Mouse (Mus musculus) midbrain, embryonic 16.5 days (tissue): ENCODE data around the gene Gm21746. TPM values are rescaled to one million over a fixed set of nuclear protein-coding genes. Genes with fewer than 3 reads are reported as not detected.
"Not testable (repeated sequence)": the region's sequence is repeated elsewhere in the genome, so short reads cannot be mapped to it uniquely, and the experiment has no call there.

Source experiments
- ATAC-seq: fragments of 200-750 bp; cut with Nextera tagmentation; 2 replicates; pipeline ENCODE4 v1.8.0; 2017; ENCODE audit warnings: moderate TSS enrichment
- H3K27ac ChIP-seq: fragments of 300-500 bp; sonication (generic); 2 replicates; pipeline ENCODE4 v1.5.1; 2014; ENCODE audit warnings: mild to moderate bottlenecking, low read length, mixed read lengths
- H3K27me3 ChIP-seq: fragments of 300-500 bp; sonication (generic); 2 replicates; pipeline ENCODE4 v1.6.1; 2014; ENCODE audit warnings: low read depth, low read length, mixed read lengths; ENCODE audit not compliant: control insufficient read depth, insufficient read depth
- H3K36me3 ChIP-seq: fragments of 300-500 bp; sonication (generic); 2 replicates; pipeline ENCODE4 v1.6.1; 2014; ENCODE audit warnings: mild to moderate bottlenecking, low read length, moderate library complexity, mixed read lengths; ENCODE audit not compliant: control insufficient read depth, insufficient read depth
- H3K4me1 ChIP-seq: fragments of 300-500 bp; sonication (generic); 2 replicates; pipeline ENCODE4 v1.6.1; 2014; ENCODE audit warnings: mild to moderate bottlenecking, low read length, mixed read lengths; ENCODE audit not compliant: control insufficient read depth, insufficient read depth
- H3K4me2 ChIP-seq: fragments of 300-500 bp; sonication (generic); 2 replicates; pipeline ENCODE4 v1.6.1; 2014; ENCODE audit warnings: mild to moderate bottlenecking, low read length, mixed read lengths
- H3K4me3 ChIP-seq: fragments of 300-500 bp; sonication (generic); 2 replicates; pipeline ENCODE4 v1.5.1; 2014; ENCODE audit warnings: low read depth, mild to moderate bottlenecking, low read length, moderate library complexity, mixed read lengths
- H3K9ac ChIP-seq: fragments of 300-500 bp; sonication (generic); 2 replicates; pipeline ENCODE4 v1.6.1; 2014; ENCODE audit warnings: low read depth, low read length, mixed read lengths
- H3K9me3 ChIP-seq: fragments of 300-500 bp; sonication (generic); replicated peaks from 2 replicates; pipeline ENCODE4 v1.6.1; 2014; ENCODE audit warnings: mild to moderate bottlenecking, low read length, mixed read lengths; ENCODE audit not compliant: control insufficient read depth, poor library complexity, severe bottlenecking
- WGBS: fragments of 180-500 bp; shearing (Covaris S2); extraction: QIAGEN DNeasy Blood & Tissue Kit; methylation state at CpG from one replicate; pipeline ENCODE4 v1.1.7; 2014; 5-methylcytosine and 5-hydroxymethylcytosine counted together
- polyA plus RNA-seq: library from polyadenylated mRNA; unstranded; fragments of >200 nt; fragmentation: Nextera tagmentation; extraction: Ambion mirVana; gene quantifications from 2 replicates; pipeline ENCODE4 v1.2.1, GENCODE M21; 2015

Gene Gm21746
- polyA plus RNA-seq: not detected in 2 replicates

DNA sequence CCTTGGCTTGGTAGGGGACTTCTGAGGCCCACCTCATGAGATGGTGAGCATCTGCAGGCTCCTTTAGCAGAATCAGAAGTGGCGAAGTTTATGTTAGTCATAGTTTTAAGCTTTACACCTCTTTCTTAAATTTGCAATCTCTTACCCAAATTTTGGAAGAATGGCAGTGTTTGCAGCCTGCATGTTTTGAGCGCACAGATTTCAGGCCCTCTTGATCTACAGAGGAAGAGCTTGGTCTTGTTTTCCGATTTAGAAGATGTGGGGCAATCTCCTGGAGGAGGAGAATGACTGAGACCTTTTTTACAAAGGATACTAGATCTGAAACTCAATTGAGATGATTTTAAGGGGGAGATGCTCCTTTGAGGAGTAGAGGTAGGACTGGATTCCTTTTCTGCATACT, at the start of gene Gm21746:
Gene Gm21746 (minus strand): TSS at position 101 of the 400 bp plus-strand sequence.
- not testable (repeated sequence) for H3K27me3 ChIP-seq, H3K9ac ChIP-seq, H3K9me3 ChIP-seq, ATAC-seq, H3K4me2 ChIP-seq, H3K27ac ChIP-seq, H3K4me1 ChIP-seq, H3K36me3 ChIP-seq, H3K4me3 ChIP-seq
- WGBS: 50% methylated on average over 1 of the region's 3 CpGs

DNA sequence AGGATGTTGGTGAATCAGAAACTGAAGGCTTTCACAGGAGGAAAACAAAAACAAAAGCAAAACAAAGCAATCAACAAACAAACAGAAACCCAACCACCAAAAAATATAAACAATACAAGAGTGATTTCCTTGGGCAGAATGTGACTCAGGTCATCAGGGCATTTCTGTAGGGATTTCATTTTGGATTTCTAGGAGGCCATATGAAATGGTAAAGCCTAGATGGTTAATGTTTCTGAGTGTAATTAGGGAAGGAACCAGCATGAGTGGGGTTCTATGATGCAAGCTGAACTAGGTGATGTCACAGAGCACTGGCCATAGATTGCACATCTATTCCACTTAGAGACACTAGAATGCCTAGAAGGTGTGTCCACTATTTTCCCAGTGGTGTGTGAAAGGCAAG, 29.0 kb upstream of the Gm21746 start, which contains the start of gene Gm20873:
Gene Gm20873 (plus strand): TSS at position 301 of the 400 bp plus-strand sequence.
- not testable (repeated sequence) for H3K4me1 ChIP-seq, H3K4me2 ChIP-seq, H3K9me3 ChIP-seq, H3K9ac ChIP-seq, H3K4me3 ChIP-seq, H3K36me3 ChIP-seq, H3K27me3 ChIP-seq, ATAC-seq, H3K27ac ChIP-seq

Other genes starting within 250 kb of the Gm21746 start
- not detected in 2 replicates for gene Gm20873, start 29.1 kb upstream of the Gm21746 start, polyA plus RNA-seq